Mouse (Mus musculus) kidney, postnatal 14 days (tissue): ENCODE measurements around the gene Mylk4.

Experiments
- DNase-seq: peaks from one replicate; pipeline ENCODE4 v3.0.0; 2022; ENCODE audit warnings: mixed read lengths

The Mylk4 gene

DNA sequence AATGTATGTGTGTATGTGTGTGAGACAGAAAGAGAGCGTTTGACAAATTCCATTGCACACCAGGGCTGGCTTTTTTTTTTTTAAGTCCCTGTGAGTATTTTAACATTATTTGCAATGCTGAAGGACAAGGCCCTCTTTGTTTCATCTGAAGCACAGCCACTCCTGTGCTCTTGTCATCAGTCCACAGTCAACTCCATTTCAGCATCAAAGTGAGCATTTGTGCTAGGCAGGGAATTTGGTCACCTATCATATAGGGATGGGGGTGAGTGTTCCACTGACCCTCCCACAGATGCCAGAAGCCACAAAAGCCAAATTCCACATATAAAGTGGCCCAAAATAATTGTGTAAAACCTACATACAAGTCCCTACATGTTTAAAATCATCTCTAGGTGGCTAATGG, 78.4 kb downstream of the Mylk4 start:
- DNase-seq: no peak

GRCm38 (mm10) chr13:32704911-32705310, 78.8 kb downstream of the Mylk4 start:
- DNase-seq: no peak

DNA sequence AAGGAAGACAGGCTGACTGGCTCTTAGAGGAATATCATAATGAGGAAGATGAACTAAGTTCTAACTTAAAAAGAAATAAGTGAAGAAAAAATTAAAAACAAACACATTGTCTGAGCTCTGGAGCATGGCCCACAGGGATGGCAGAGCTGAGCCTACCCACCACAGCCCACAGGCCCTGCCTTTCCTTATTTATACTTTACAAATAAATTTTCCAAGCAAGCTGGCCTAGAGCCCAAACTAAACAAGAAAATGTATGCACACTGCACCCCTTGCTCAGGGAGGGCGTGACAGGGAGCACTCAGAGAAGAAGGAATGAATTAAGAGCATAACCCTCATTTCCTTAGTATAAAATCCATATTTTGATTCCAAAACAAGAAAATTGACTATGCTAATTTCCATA, 82.2 kb downstream of the Mylk4 start:
- DNase-seq: no peak

GRCm38 (mm10) chr13:32699376-32699775, 84.4 kb downstream of the Mylk4 start:
- DNase-seq: no peak

- no peak for DNase-seq
These were observed 84.8 kb downstream of the Mylk4 start for GRCm38 (mm10) chr13:32698956-32699355.

DNA sequence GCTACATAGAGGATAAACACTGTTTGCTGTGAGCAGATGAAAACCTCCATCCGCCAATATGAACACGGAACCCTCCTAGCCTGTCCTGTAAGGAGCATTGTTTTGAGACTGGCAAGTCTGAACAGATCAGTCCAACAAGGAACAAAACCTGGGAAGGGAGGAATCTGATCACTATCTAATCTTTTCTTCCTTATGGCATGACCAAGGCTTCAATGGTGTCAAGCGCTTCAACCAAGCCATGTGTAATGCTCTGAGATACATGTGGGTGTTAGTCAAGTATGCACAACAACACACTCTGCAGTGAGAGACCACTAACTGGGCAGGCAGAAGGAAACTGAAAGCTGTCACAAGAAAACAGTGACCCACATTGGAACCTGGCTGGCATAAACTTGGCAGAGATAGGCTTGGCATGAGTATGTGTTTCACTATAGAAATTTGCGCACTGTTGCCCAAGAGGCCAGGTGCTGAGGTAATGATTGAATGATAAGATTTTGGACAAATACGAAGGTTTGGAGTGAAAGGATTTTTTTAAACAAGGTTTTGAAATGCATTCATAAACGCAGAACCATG, 89.8 kb downstream of the Mylk4 start:
- DNase-seq: no peak

DNA sequence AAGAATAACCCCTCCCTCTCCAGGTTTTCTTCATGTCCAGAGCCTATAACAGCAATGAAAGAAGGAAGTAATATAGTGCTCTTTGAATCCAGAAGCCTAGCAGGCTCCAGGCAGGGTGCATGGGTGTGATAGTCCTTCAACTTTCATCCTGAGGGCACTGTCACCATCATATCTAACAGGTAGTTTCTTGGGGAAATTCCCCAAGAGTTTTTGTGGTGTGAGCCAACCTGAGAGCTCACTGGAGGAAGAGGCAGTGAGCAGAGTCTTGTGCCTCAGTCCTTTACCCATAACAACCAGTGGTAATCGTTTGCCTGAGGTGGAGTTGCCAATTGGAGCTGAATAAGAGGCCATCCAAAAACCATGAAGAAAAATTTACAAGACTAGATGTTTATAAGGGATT, 91.2 kb downstream of the Mylk4 start:
- no peak for DNase-seq

DNA sequence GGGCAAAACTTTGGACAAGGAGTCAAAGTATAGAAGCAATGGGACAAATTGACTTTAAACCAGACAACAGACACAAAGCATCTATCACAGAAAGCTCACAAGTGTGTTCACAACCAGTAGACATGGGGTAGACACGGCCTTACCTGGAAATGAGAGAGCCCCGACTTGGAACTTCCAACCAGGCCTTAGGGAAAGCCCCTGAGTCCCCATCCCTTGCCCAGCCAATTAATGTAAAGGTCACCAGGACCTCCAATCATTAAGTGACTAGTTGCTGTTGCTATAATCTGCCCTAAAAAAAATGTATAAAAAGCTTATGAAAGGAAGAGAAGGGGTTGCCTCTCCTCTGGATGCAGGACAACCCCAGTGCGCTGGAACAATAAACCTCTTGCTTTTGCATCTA, 93.5 kb downstream of the Mylk4 start:
- DNase-seq: no peak

GRCm38 (mm10) chr13:32680868-32681515, 102.8 kb downstream of the Mylk4 start:
- peak; percentile 80 for DNase-seq

DNA sequence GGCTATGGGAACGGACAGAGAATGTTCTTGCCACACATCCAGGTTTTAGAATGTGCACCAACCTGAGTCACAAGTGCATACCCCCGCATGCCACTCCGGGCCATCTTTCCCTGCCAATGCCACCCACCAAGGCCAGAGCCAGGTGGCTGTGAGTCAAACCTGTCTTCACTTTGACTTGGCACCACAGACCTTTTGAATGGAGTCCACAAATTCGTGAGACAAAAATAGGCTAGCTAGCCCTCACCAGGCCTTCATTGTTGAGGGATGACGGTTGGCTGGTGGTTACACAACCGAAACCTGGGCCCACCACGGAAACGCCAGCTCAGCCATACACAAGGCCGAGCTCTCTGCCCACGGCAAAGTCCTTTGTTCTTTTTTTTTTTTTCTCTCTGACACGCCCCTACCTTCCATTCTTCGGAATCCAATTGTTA, 103.6 kb downstream of the Mylk4 start:
- DNase-seq: no peak

DNA sequence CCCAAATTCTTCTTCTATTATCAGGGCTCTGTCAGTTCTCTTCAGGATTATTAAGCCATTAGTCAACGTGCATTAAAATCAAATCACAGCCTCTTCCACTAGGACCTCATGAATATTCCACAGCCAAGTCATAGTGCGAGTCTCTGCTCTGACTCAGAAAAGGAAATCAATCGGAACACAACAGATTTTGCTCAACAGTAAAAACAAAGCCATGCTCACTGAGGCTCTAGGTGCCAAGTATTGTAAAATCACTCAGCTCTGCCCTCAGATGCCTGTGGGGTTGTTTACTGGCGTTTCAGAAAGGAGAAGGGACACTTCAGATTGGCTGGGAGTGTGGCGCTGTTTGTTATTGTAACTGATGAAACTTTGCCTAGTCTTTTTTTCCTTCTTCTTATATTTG, 104.8 kb downstream of the Mylk4 start:
- no peak for DNase-seq

- DNase-seq: no peak
These were observed 113.0 kb downstream of the Mylk4 start for GRCm38 (mm10) chr13:32670782-32671181.

GRCm38 (mm10) chr13:32668296-32668695, 115.5 kb downstream of the Mylk4 start:
- DNase-seq: no peak

- DNase-seq: no peak
These were observed 116.4 kb downstream of the Mylk4 start for GRCm38 (mm10) chr13:32667386-32667785.

GRCm38 (mm10) chr13:32662041-32662440, 121.7 kb downstream of the Mylk4 start:
- DNase-seq: peak; percentile 21

- peak; percentile 4 for DNase-seq
These were observed 123.5 kb downstream of the Mylk4 start for GRCm38 (mm10) chr13:32660294-32660693.

- no peak for DNase-seq
These were observed 124.5 kb downstream of the Mylk4 start for GRCm38 (mm10) chr13:32659271-32659670.

GRCm38 (mm10) chr13:32657583-32657982, 126.2 kb downstream of the Mylk4 start:
- no peak for DNase-seq
